Mouse (Mus musculus): Measurements from ENCODE around the gene Ehmt2. TPM values are rescaled to one million over a fixed set of nuclear protein-coding genes. Genes with fewer than 3 reads are reported as not detected.
A peak's percentile ranks its signal among the peaks of the same experiment; 100 is the strongest.

The Ehmt2 gene
- polyA plus RNA-seq, 1 experiment from 2014 or later: 69.9 TPM

DNA sequence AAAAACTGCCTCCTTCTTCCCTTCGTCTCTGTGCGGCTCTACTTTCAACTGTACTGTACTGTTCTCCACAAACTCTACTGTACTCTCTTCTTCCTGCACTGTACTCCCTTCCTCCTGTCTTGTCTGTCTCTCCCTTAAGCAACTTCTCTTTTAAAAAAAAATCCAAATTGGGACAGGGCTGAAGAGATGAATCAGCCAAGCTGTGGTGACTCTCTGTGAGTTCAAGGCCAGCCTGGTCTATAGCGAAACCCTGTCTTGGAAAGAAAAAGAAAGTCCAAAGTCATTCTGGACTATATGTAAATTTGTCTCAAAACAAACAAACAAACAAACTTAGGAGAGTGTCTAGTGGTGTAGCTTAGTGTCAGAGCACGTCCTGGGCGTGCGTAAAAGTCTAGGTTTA is 23.9 kb upstream of the Ehmt2 start:
- no peak overlapping the region for H3K9ac ChIP-seq
- ATAC-seq (ENCODE audit: borderline replicate concordance, extremely low read depth, low FRiP score, low TSS enrichment): no peak
- H3K27me3 ChIP-seq: no peaks in the 10 kb centered on the region
- WGBS: 81% methylated on average over 6 of the region's 6 CpGs
- H3K4me3 ChIP-seq: no peak overlapping the region
- no peaks in the 10 kb centered on the region for H3K36me3 ChIP-seq
- no peak overlapping the region for H3K4me2 ChIP-seq
- no peaks in the 10 kb centered on the region for H3K4me1 ChIP-seq
- H3K27ac ChIP-seq: no peak overlapping the region
- H3K9me3 ChIP-seq: no peaks in the 10 kb centered on the region

DNA sequence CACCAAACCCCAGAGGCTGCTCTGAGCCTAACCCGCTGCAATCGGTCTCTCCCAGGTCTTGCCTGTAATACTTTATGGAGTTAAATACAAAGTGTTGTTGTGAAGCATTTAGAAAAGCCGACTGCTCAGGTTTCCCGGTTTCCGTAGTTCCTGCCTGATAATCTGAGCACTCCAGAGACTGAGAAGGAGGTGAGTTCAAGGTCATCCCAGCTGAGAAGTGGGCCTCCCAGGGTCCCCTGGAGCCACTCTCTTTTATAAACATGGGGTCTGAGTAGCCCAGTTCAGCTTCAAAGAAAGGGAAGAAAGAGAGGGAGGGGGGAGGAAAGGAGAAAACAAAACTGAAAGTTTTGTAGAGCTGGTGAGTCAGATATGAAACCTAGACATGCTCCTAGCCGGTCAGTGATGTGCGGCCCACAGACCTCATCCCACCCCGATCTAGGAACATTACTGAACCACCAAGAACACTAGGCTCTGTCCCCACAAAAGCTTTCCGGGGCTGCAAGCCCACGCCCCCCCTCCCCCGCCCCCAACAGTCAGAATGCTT is 18.9 kb upstream of the Ehmt2 start, which contains the start of gene Zbtb12:
Gene Zbtb12 (plus strand): TSS at position 148 of the 544 bp plus-strand sequence.
- Histone ChIP-seq H3K4me1 (peaks cover 6% of the 10 kb centered on the region; the same call in 1 of the 2 replicates), H3K36me3 (no peaks in the 10 kb centered on the region), H3K4me2 (no peak within 1 kb of the TSS), H3K4me3 (no peak within 1 kb of the TSS), H3K27ac (no peak within 1 kb of the TSS), H3K9me3 (no peaks in the 10 kb centered on the region), H3K9ac (no peak within 1 kb of the TSS), H3K27me3 (no peaks in the 10 kb centered on the region)
- WGBS: 52% methylated on average over 11 of the region's 11 CpGs
- no peak for ATAC-seq (ENCODE audit: borderline replicate concordance, extremely low read depth, low FRiP score, low TSS enrichment)

DNA sequence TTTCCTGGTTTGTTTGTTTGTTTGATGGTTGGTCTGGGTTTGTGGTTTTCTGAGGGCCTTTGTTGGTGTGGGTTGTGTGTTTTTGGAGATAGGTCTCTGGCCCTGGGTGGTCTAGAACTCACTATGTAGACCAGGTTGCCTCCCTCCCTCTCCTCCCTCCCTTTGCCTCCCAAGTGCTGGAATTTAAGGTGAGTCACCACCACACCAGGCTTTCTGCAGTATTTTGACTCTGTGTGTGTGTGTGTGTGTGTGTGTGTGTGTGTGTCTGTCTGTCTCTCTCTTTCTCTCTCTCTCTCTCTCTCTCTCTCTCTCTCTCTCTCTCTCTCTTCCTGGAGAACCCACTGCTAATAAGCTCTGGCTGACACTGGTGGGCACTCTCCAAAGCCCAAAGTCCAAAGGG is 17.1 kb upstream of the Ehmt2 start:
- no peaks in the 10 kb centered on the region for H3K9me3 ChIP-seq
- H3K9ac ChIP-seq: no peak overlapping the region
- no peak for ATAC-seq (ENCODE audit: borderline replicate concordance, extremely low read depth, low FRiP score, low TSS enrichment)
- H3K4me1 ChIP-seq: peaks cover 6% of the 10 kb centered on the region; the same call in 1 of the 2 replicates
- no peaks in the 10 kb centered on the region for H3K36me3 ChIP-seq
- H3K27ac ChIP-seq: no peak overlapping the region
- no peak overlapping the region for H3K4me2 ChIP-seq
- H3K4me3 ChIP-seq: no peak overlapping the region
- no peaks in the 10 kb centered on the region for H3K27me3 ChIP-seq

GRCm38 (mm10) chr17:34881683-34882310 is 16.5 kb upstream of the Ehmt2 start, which contains the start of gene Gm20547:
Gm20547 (minus strand) TSS chr17:34882042.
- Histone ChIP-seq H3K4me2 (0 out of 2 replicates have a peak within 1 kb of the TSS, but pooled peaks have one; percentile 24), H3K27ac (no peak within 1 kb of the TSS), H3K36me3 (no peaks in the 10 kb centered on the region), H3K9ac (0 out of 2 replicates have a peak within 1 kb of the TSS, but pooled peaks have one; percentile 10), H3K9me3 (no peaks in the 10 kb centered on the region), H3K4me1 (peaks cover 6% of the 10 kb centered on the region; the same call in 1 of the 2 replicates), H3K4me3 (no peak within 1 kb of the TSS), H3K27me3 (no peaks in the 10 kb centered on the region)
- 8% methylated on average over 15 of the region's 15 CpGs for WGBS
- ATAC-seq (ENCODE audit: borderline replicate concordance, extremely low read depth, low FRiP score, low TSS enrichment): no peak

DNA sequence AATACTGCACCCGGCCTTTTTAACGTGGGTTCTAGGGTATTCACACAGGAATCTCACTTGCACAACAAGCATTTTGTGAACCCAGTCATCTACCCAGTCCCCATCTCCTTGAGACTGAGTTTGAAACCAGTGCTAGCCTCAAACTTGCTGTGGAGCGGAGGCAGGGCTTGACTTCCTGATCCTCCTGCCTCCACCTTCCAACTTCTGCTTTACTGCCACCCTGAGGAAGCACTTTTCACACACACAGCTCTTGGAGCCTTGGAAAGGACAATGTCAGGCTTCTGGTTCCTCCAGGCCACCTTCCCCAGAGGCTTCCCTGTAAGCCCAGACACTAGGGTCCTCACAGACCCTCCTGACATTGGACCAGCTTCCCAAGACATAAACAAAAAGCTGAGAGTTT is 14.9 kb upstream of the Ehmt2 start:
- Histone ChIP-seq H3K4me3 (no peak overlapping the region), H3K36me3 (no peaks in the 10 kb centered on the region), H3K9me3 (no peaks in the 10 kb centered on the region), H3K27me3 (no peaks in the 10 kb centered on the region), H3K9ac (no peak overlapping the region), H3K27ac (no peak overlapping the region), H3K4me2 (no peak overlapping the region), H3K4me1 (peaks cover 6% of the 10 kb centered on the region; the same call in 1 of the 2 replicates)
- ATAC-seq (ENCODE audit: borderline replicate concordance, extremely low read depth, low FRiP score, low TSS enrichment): no peak
- 75% methylated on average over 3 of the region's 3 CpGs for WGBS

GRCm38 (mm10) chr17:34884704-34885103 is 13.6 kb upstream of the Ehmt2 start:
- no peak overlapping the region for H3K4me2 ChIP-seq
- H3K9me3 ChIP-seq: no peaks in the 10 kb centered on the region

GRCm38 (mm10) chr17:34885615-34886014 is 12.7 kb upstream of the Ehmt2 start:
- Histone ChIP-seq H3K4me3 (no peak overlapping the region), H3K4me2 (no peak overlapping the region), H3K9me3 (no peaks in the 10 kb centered on the region), H3K27ac (no peak overlapping the region), H3K36me3 (no peaks in the 10 kb centered on the region), H3K27me3 (no peaks in the 10 kb centered on the region), H3K4me1 (peaks cover 6% of the 10 kb centered on the region; the same call in 1 of the 2 replicates), H3K9ac (no peak overlapping the region)
- ATAC-seq (ENCODE audit: borderline replicate concordance, extremely low read depth, low FRiP score, low TSS enrichment): no peak
- 61% methylated on average over 3 of the region's 3 CpGs for WGBS

More at GRCm38 (mm10) chr17:34884704-34885103, 13.6 kb upstream of the Ehmt2 start:
- 84% methylated on average over 6 of the region's 6 CpGs for WGBS
- no peak overlapping the region for H3K4me3 ChIP-seq
- H3K9ac ChIP-seq: no peak overlapping the region
- ATAC-seq (ENCODE audit: borderline replicate concordance, extremely low read depth, low FRiP score, low TSS enrichment): no peak
- no peaks in the 10 kb centered on the region for H3K36me3 ChIP-seq
- H3K27ac ChIP-seq: no peak overlapping the region
- no peaks in the 10 kb centered on the region for H3K27me3 ChIP-seq
- peaks cover 6% of the 10 kb centered on the region; the same call in 1 of the 2 replicates for H3K4me1 ChIP-seq

DNA sequence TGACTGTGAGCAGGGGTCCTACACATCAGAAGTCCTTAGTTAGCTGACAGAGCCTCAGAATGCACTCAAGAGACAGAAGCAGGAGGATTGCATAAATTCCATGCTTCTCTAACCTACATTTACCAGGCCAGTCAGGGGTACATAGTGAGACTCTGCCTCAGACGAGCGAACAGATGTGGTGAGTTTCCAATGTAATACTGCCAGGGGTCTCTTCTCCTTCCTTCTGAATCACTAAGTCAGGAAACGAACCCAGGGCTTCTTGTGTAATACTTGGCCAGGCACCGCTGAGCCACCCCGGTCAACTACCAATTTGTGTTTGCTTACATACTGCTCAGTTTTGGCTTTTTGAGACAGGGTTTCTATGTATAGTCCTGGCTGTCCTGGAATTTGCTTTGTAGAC is 10.3 kb upstream of the Ehmt2 start:
- no peak for ATAC-seq (ENCODE audit: borderline replicate concordance, extremely low read depth, low FRiP score, low TSS enrichment)
- Histone ChIP-seq H3K4me2 (no peak overlapping the region), H3K4me1 (no peaks in the 10 kb centered on the region), H3K9ac (no peak overlapping the region), H3K36me3 (no peaks in the 10 kb centered on the region), H3K4me3 (no peak overlapping the region), H3K9me3 (no peaks in the 10 kb centered on the region), H3K27ac (no peak overlapping the region), H3K27me3 (no peaks in the 10 kb centered on the region)
- WGBS: 78% methylated on average over 5 of the region's 5 CpGs

DNA sequence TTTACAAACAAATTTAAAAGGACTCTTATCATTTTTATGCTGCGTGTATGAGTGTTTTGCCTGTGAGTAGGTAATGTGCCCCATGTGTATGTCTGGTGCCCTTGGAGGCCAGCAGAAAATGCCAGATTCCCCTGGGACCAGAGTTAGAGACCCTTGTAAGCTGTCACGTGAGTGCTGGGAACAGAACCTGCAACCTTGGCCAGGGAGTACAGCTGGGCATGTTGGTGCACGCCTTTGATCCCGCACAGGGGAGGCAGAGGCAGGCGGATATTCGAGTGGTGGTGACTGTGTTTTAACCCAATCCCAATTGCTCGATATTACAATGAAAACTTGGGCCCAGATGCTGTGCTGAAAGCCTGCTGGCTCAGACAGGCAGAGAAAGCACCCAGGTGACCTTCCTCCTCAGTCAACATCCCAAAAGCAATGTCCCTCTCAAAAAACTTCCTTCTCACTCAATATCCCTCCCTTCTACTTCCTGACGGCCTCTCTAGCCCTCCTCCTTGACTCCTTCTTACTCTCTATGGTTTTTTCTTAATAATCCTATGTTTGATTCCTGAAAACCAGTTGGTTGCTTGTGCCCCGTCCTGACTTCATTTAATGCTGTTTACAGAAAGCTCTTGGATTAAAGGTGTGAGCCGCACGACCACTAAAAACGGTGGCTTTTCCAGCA is 8.1 kb upstream of the Ehmt2 start:
- H3K4me3 ChIP-seq: no peak overlapping the region
- ATAC-seq (ENCODE audit: borderline replicate concordance, extremely low read depth, low FRiP score, low TSS enrichment): no peak
- H3K9me3 ChIP-seq: no peaks in the 10 kb centered on the region
- no peak overlapping the region for H3K27ac ChIP-seq
- WGBS: 81% methylated on average over 12 of the region's 12 CpGs
- no peaks in the 10 kb centered on the region for H3K36me3 ChIP-seq
- no peak overlapping the region for H3K4me2 ChIP-seq
- 0 out of 2 replicates have a peak, but pooled peaks cover 1% of the 10 kb centered on the region for H3K4me1 ChIP-seq
- no peak overlapping the region for H3K9ac ChIP-seq
- H3K27me3 ChIP-seq: no peaks in the 10 kb centered on the region

- no peaks in the 10 kb centered on the region for H3K9me3 ChIP-seq
- no peak overlapping the region for H3K27ac ChIP-seq
- no peak overlapping the region for H3K9ac ChIP-seq
- no peak overlapping the region for H3K4me2 ChIP-seq
- no peak overlapping the region for H3K4me3 ChIP-seq
- ATAC-seq (ENCODE audit: borderline replicate concordance, extremely low read depth, low FRiP score, low TSS enrichment): no peak
- H3K4me1 ChIP-seq: peaks cover 12% of the 10 kb centered on the region
- peaks cover 8% of the 10 kb centered on the region; the same call in 1 of the 2 replicates for H3K36me3 ChIP-seq
- no peaks in the 10 kb centered on the region for H3K27me3 ChIP-seq
- 89% methylated on average over 2 of the region's 2 CpGs for WGBS
Measured at GRCm38 (mm10) chr17:34891377-34891776, 6.9 kb upstream of the Ehmt2 start.

DNA sequence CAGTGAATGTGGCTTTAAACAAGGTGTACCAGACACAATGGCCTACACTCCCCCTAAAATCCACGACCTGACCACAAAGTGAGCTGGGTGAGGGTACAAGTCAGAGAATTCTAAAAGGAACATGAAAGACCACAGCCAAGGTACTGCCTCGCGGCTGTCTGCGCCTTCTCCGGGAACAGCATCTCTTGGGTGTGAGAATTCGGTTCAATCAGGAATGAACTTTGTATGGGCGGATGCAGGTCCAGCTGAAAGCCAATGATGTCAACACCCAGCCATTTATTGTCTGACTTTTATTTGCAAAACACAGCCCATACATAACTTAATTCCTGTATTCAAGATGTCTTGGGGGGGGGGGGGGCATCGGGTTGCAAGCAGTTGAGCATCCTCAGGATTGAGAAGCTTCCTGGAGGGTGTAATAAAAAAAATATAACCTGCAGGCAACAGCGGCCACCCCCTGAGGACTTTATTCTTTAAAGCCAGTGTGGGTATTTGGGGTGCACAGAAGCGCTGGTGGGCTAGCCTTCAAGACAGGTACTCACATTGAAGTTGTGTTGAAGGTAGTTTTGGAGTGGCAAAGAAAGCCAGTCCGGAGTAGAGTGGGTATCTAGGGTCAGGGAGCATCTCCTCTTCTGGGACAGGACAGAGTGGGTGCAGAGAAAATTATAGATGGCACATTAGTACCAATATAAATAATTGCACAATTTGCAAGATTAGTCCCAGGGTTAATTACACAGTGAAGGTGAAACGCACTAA is 5.0 kb upstream of the Ehmt2 start:
- Histone ChIP-seq H3K9ac (peak overlapping the region; percentile 82; the same call in 1 of the 2 replicates), H3K4me3 (peak overlapping the region; percentile 81; the same call in 1 of the 2 replicates)
- no peak for ATAC-seq (ENCODE audit: borderline replicate concordance, extremely low read depth, low FRiP score, low TSS enrichment)

More for the DNA sequence above, 5.0 kb upstream of the Ehmt2 start:
- no peaks in the 10 kb centered on the region for H3K27me3 ChIP-seq
- H3K36me3 ChIP-seq: peaks cover 8% of the 10 kb centered on the region; the same call in 1 of the 2 replicates
- peaks cover 18% of the 10 kb centered on the region for H3K4me1 ChIP-seq
- H3K9me3 ChIP-seq: no peaks in the 10 kb centered on the region
- H3K4me2 ChIP-seq: peak overlapping the region; percentile 78
- H3K27ac ChIP-seq: peak overlapping the region; percentile 59
- 72% methylated on average over 12 of the region's 12 CpGs for WGBS

All from lung, embryonic 15.5 days (tissue).